Mouse (Mus musculus) left cerebral cortex, postnatal 10 days (tissue): ENCODE data around the gene Crabp1. TPM values are rescaled to one million over a fixed set of nuclear protein-coding genes. Genes with fewer than 3 reads are reported as not detected.
A peak's percentile ranks its signal among the peaks of the same experiment; 100 is the strongest.

ENCODE experiments used
- DNase-seq, 2 experiments: peaks; one replicate each; pipeline ENCODE4 v3.0.0; 2021 to 2022; ENCODE audit warnings: low spot score in 2 of 2, mixed read lengths in 1 of 2; ENCODE audit errors: extremely low spot score in 1 of 2
- intact Hi-C: fragments of 180-260 bp; cut with DNase I; formaldehyde crosslinking; loops from one replicate; pipeline ENCODE4 v1.15.1; 2025
- total RNA-seq, 2 experiments: library from RNA; stranded (reverse); gene quantifications; 2 replicates each; pipeline ENCODE4 v1.2.3; 2021

Crabp1 gene
- 1 to 10 TPM; 2.6 to 9.5 TPM for total RNA-seq

GRCm38 (mm10) chr9:54764561-54765217 lies at the start of gene Crabp1:
TSS of gene Crabp1 (plus strand) at chr9:54764748.
- DNase-seq = peak in 1 of 2 experiments; percentile 40
- intact Hi-C loops = no loop called here

DNA sequence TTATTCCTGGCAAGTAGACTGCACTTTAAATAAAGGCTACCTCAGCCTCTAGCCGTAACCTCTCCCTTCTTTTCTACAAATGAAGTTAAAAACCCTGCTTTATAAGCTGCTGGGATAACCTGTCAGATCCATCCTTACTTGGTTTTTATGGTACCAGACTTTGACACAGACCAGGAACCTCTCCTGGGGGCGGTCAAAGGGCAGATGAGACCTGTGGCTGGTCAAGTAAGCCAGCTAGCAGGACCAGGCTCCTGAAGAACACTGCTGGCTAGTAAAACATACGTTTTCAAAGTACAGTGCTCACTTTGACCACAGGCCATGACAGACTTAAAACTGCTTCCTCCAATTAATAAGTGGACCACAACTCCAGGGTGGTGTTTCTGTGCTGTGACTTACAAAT lies 48.8 kb upstream of the Crabp1 start:
- DNase-seq = no peak
- intact Hi-C loops = no loop called here

DNA sequence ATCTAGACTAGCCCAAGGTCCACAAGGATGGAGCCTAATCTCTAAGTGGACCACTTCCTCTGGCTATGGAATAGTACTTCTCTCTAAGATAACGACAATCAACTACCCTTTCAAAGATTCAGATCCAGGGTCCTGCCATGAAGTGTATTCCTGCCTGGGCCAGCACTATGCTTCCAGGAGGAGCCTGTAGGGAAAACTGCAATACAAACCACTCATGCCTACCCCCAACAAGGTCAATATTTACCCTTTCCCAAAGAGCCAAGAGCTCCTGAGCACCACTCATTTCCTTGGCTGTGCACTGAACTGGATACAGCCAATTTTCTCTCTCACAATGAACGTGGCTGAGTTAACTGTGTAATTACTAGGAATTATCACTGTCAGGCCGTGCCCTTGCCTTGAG lies 47.0 kb upstream of the Crabp1 start:
- DNase-seq = no peak
- intact Hi-C loops = no loop called here

- DNase-seq = no peak
- intact Hi-C loops = loop anchor here (10.0 kb wide), 1 partner anchor 173 kb away; no protein-coding TSS in a partner anchor
These were observed 42.4 kb upstream of the Crabp1 start for GRCm38 (mm10) chr9:54722156-54722555.

DNA sequence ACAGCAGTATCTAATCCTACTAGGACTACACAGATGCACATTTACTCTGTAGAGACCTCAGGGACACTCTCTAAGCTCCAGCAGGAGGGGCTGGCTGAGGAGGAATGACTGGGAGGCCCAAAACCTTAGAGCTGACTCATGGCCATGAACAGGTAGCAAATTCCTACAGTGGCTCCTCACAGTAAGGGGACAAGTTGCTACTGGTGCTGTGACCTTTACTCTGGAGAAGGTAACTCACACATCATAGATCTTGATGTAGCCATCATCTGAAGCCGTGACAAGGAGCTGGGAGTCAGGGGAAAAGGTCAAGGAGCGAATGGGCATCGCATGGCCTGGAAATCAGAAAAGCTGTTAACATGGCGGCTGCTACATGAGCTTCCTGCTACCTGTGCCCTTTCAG lies 42.0 kb upstream of the Crabp1 start:
- intact Hi-C loops = loop anchor here (10.0 kb wide), 1 partner anchor 172 kb away; no protein-coding TSS in a partner anchor

GRCm38 (mm10) chr9:54726315-54726714 lies 38.2 kb upstream of the Crabp1 start:
- no peak for DNase-seq
- intact Hi-C loops = loop anchor here (10.0 kb wide), 1 partner anchor 168 kb away; no protein-coding TSS in a partner anchor

More for the DNA sequence above, 42.0 kb upstream of the Crabp1 start:
- DNase-seq = no peak

GRCm38 (mm10) chr9:54732122-54732521 lies 32.4 kb upstream of the Crabp1 start:
- intact Hi-C loops = no loop called here
- no peak for DNase-seq

GRCm38 (mm10) chr9:54733921-54734638 lies 30.5 kb upstream of the Crabp1 start, which contains the start of gene Wdr61:
TSS of gene Wdr61 (minus strand) at chr9:54734519.
- intact Hi-C loops = no loop called here
- DNase-seq = peak; percentile 96 to 99

GRCm38 (mm10) chr9:54734639-54735252 lies 29.8 kb upstream of the Crabp1 start:
- intact Hi-C loops = loop anchor here (5.0 kb wide), 1 partner anchor 378 kb away; no protein-coding TSS in a partner anchor
- no peak for DNase-seq

DNA sequence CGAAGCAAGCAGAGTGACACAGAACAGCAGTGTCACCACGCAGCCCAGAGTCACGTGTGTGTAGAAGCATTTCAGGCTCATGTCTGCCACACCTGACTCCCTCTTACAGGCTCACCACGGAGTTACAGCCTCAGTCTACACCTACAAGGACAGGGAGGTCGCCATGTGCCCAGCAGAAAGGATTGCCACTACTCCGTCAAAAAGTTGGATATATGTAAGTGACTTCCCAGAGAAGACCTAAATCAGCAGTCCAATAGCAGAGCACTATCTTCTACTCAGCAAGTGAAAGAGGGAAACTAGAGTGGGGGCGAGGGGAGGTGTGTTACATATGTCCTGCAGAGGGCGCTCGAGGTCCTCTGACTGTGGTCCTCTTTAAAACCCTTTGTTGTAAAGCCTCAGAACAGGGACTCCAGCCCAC lies 28.3 kb upstream of the Crabp1 start:
- DNase-seq = peak in 1 of 2 experiments; percentile 46
- intact Hi-C loops = loop anchor here (1.0 to 5.0 kb wide), 2 partner anchors 85 to 376 kb away; no protein-coding TSS in a partner anchor

GRCm38 (mm10) chr9:54738376-54738775 lies 26.2 kb upstream of the Crabp1 start:
- peak; percentile 50 to 64 for DNase-seq
- intact Hi-C loops = loop anchor here (5.0 kb wide), 1 partner anchor 374 kb away; no protein-coding TSS in a partner anchor

DNA sequence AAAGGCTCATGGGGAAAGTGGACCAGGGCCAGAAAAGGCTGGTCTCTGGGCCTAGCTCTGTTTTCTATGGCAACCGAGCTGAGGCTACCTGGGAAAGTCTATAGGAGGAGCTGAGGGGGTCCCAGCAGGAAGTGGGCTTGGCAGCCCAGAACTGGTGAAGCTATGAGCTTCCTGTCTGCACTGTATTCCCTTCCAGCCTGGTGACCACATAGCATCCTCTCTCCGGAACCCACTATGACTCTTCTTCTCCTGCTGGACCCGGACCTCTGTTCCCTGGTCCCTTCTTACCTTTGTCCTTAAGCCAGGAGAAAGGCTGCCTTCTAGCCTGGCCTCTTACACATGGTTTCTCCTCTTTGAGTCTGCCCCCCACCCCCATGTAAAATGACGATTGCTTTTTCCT lies 20.7 kb upstream of the Crabp1 start:
- no peak for DNase-seq
- intact Hi-C loops = no loop called here

- intact Hi-C loops = no loop called here
- no peak for DNase-seq
These were observed 18.7 kb upstream of the Crabp1 start for GRCm38 (mm10) chr9:54745740-54746370.

DNA sequence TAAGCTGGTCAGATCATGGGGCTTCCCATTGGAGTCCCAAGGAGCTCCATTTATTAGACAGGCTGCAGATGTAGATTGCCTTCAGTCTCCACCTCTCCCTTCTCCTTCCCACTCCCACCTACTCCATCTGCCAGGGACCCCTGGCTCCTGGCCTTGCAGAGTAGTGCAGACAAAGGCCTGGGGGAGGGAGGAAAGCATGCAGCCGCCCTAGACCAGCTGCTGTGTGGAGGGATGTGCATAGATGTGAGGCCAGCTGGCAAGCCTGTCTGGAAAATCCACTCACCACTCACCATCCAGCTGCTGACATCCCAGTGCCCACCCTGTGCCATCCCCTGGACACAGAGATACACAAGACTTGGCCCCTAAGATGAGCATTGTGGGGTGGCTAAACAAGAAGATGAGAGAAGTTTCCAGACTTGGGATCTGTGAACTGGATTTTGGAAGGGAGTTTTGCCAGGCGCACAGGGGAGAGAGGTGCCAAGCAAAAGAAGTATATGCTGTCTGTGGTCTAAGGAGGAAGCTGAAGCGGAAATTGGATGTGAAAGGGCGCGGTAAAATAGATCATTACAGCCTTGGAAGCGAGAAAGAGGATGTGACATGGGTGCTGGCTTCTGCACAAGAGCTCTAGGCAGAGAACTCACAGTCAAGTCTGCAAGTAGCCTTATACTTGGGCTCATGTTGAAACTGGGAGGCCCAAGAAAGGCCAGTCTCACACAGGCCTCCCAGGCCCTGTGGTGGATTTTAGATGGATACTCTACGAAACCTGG lies 14.2 kb upstream of the Crabp1 start:
- DNase-seq = no peak

DNA sequence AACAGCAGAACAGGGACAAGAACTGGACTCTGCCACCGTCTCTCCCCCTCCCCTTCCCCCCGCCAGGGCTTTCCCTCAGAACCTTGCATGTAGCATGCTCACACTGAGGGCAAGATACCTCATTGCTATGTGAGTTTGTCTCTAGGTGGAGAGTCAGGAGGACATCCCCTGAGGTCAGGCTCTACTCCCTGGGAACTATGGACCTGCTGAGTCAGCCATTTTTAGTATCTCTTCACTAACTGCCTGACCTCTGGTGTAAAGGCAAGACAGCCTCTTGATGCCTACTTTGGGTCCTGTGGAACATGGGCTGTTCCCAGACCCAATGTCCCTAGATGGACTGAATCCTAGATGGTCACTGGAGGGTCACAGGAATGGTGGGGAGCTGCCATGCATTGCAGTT lies 12.9 kb upstream of the Crabp1 start:
- intact Hi-C loops = no loop called here
- no peak for DNase-seq

More for the DNA sequence above, 14.2 kb upstream of the Crabp1 start:
- intact Hi-C loops = no loop called here

- no peak for DNase-seq
- intact Hi-C loops = no loop called here
These were observed 12.2 kb upstream of the Crabp1 start for GRCm38 (mm10) chr9:54752201-54752943.

DNA sequence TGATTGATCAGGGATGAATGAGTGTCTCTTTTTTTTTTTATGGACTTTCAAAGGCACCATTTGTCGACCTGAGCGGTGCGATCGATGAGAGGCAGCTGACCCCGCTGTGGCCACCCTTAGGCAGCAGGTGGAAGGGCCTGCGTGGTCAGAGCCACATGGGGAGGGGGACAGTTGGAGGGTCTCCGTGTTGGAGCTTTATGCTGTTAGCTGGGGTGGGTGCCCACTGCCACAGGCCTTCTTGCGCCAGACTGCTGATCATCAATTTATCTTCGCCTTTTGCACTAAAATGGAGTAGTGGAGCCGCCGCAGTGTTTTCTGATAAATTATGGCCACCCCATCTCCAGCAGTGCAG lies 11.6 kb upstream of the Crabp1 start:
- intact Hi-C loops = no loop called here
- no peak for DNase-seq

GRCm38 (mm10) chr9:54759592-54759991 lies 5.0 kb upstream of the Crabp1 start:
- intact Hi-C loops = no loop called here
- DNase-seq = no peak
